Mouse (Mus musculus) liver, embryonic 16.5 days (tissue): ENCODE results near the gene Pparg. TPM values are rescaled to one million over a fixed set of nuclear protein-coding genes. Genes with fewer than 3 reads are reported as not detected.
A peak's percentile ranks its signal among the peaks of the same experiment; 100 is the strongest.

Experiments
- ATAC-seq: fragments of 200-750 bp; cut with Nextera tagmentation; 2 replicates; pipeline ENCODE4 v1.8.0; 2017; ENCODE audit warnings: low read depth, mild to moderate bottlenecking, moderate number of reproducible peaks, moderate library complexity
- H3K27ac ChIP-seq: fragments of 300-500 bp; sonication (generic); 2 replicates; pipeline ENCODE4 v1.5.1; 2014; ENCODE audit warnings: mild to moderate bottlenecking, low read length
- H3K27me3 ChIP-seq: fragments of 300-500 bp; sonication (generic); 2 replicates; pipeline ENCODE4 v1.6.1; 2014; ENCODE audit warnings: low read depth, low read length, mixed read lengths; ENCODE audit not compliant: control insufficient read depth, insufficient read depth
- H3K36me3 ChIP-seq: fragments of 300-500 bp; sonication (generic); 2 replicates; pipeline ENCODE4 v1.6.1; 2014; ENCODE audit warnings: mild to moderate bottlenecking; ENCODE audit not compliant: control insufficient read depth, insufficient read depth
- H3K4me1 ChIP-seq: fragments of 300-500 bp; sonication (generic); 2 replicates; pipeline ENCODE4 v1.6.1; 2014; ENCODE audit warnings: low read depth, low read length, mixed read lengths; ENCODE audit not compliant: control insufficient read depth
- H3K4me2 ChIP-seq: fragments of 300-500 bp; sonication (generic); 2 replicates; pipeline ENCODE4 v1.6.1; 2014; ENCODE audit warnings: low read depth, low read length, mixed read lengths
- H3K4me3 ChIP-seq: fragments of 300-500 bp; sonication (generic); 2 replicates; pipeline ENCODE4 v1.5.1; 2014; ENCODE audit warnings: low read depth, mild to moderate bottlenecking, low read length
- H3K9ac ChIP-seq: fragments of 300-500 bp; sonication (generic); 2 replicates; pipeline ENCODE4 v1.6.1; 2014; ENCODE audit warnings: low read depth, low read length
- H3K9me3 ChIP-seq: fragments of 300-500 bp; sonication (generic); replicated peaks from 2 replicates; pipeline ENCODE4 v1.6.1; 2016; ENCODE audit warnings: low read length; ENCODE audit not compliant: control insufficient read depth
- WGBS: fragments of 180-500 bp; shearing (Covaris S2); extraction: QIAGEN DNeasy Blood & Tissue Kit; methylation state at CpG from one replicate; pipeline ENCODE4 v1.1.7; 2014; ENCODE audit not compliant: insufficient replicate concordance; 5-methylcytosine and 5-hydroxymethylcytosine counted together
- polyA plus RNA-seq: library from polyadenylated mRNA; unstranded; fragments of >200 nt; fragmentation: Nextera tagmentation; extraction: Ambion mirVana; gene quantifications from 2 replicates; pipeline ENCODE4 v1.2.1, GENCODE M21; 2015

Gene Pparg
- polyA plus RNA-seq, 1 experiment from 2014 or later: 1.7 TPM

- Histone ChIP-seq H3K27ac (no peak overlapping the region), H3K9ac (no peak overlapping the region), H3K9me3 (no peaks in the 10 kb centered on the region), H3K27me3 (no peaks in the 10 kb centered on the region), H3K4me1 (no peaks in the 10 kb centered on the region; the same call in none of the 2 replicates), H3K4me3 (no peak overlapping the region), H3K36me3 (no peaks in the 10 kb centered on the region), H3K4me2 (no peak overlapping the region)
- ATAC-seq: no peak
- whole genome bisulfite sequencing: 35% methylated on average over 4 of the region's 4 CpGs
Measured at GRCm38 (mm10) chr6:115465876-115466275, 105.1 kb downstream of the Pparg start.

- H3K4me2 ChIP-seq: no peak overlapping the region
- no peaks in the 10 kb centered on the region for H3K9me3 ChIP-seq
- WGBS: 28% methylated on average over 3 of the region's 3 CpGs
- H3K4me1 ChIP-seq: no peaks in the 10 kb centered on the region; the same call in none of the 2 replicates
- H3K36me3 ChIP-seq: no peaks in the 10 kb centered on the region
- no peak overlapping the region for H3K4me3 ChIP-seq
- no peak for ATAC-seq
- H3K27me3 ChIP-seq: no peaks in the 10 kb centered on the region
- H3K27ac ChIP-seq: no peak overlapping the region
- H3K9ac ChIP-seq: no peak overlapping the region
Measured at GRCm38 (mm10) chr6:115466601-115467000, 105.8 kb downstream of the Pparg start.

GRCm38 (mm10) chr6:115469666-115470581, 109.2 kb downstream of the Pparg start:
- Histone ChIP-seq H3K4me3 (no peak overlapping the region), H3K9me3 (no peaks in the 10 kb centered on the region), H3K4me1 (no peaks in the 10 kb centered on the region; the same call in 1 of the 2 replicates), H3K27ac (no peak overlapping the region), H3K27me3 (no peaks in the 10 kb centered on the region), H3K4me2 (no peak overlapping the region), H3K36me3 (no peaks in the 10 kb centered on the region), H3K9ac (no peak overlapping the region)
- WGBS: 34% methylated on average over 3 of the region's 3 CpGs
- ATAC-seq: no peak

GRCm38 (mm10) chr6:115471956-115472355, 111.2 kb downstream of the Pparg start:
- Histone ChIP-seq H3K4me2 (no peak overlapping the region), H3K4me1 (no peaks in the 10 kb centered on the region), H3K27ac (no peak overlapping the region), H3K4me3 (no peak overlapping the region), H3K36me3 (no peaks in the 10 kb centered on the region), H3K9me3 (no peaks in the 10 kb centered on the region), H3K9ac (no peak overlapping the region), H3K27me3 (no peaks in the 10 kb centered on the region)
- no peak for ATAC-seq

- H3K4me2 ChIP-seq: no peak overlapping the region
- no peak overlapping the region for H3K9ac ChIP-seq
- H3K27me3 ChIP-seq: no peaks in the 10 kb centered on the region
- H3K4me1 ChIP-seq: peaks cover 10% of the 10 kb centered on the region
- no peaks in the 10 kb centered on the region for H3K9me3 ChIP-seq
- 38% methylated on average over 7 of the region's 7 CpGs for WGBS
- H3K4me3 ChIP-seq: no peak overlapping the region
- peak; percentile 19; the same call in 1 of the 2 replicates for ATAC-seq
- no peak overlapping the region for H3K27ac ChIP-seq
- no peaks in the 10 kb centered on the region for H3K36me3 ChIP-seq
Measured at GRCm38 (mm10) chr6:115477081-115477695, 116.4 kb downstream of the Pparg start.

- Histone ChIP-seq H3K36me3 (no peaks in the 10 kb centered on the region), H3K4me1 (peaks cover 10% of the 10 kb centered on the region), H3K9ac (no peak overlapping the region), H3K27ac (0 out of 2 replicates have a peak overlapping the region, but pooled peaks have one; percentile 4), H3K9me3 (no peaks in the 10 kb centered on the region), H3K4me2 (no peak overlapping the region), H3K4me3 (no peak overlapping the region), H3K27me3 (no peaks in the 10 kb centered on the region)
- ATAC-seq: no peak
Measured at GRCm38 (mm10) chr6:115479963-115480321, 119.2 kb downstream of the Pparg start.

GRCm38 (mm10) chr6:115480322-115481017, 119.7 kb downstream of the Pparg start:
- Histone ChIP-seq H3K27me3 (no peaks in the 10 kb centered on the region), H3K9me3 (no peaks in the 10 kb centered on the region), H3K4me1 (peaks cover 10% of the 10 kb centered on the region), H3K36me3 (no peaks in the 10 kb centered on the region), H3K27ac (peak overlapping the region; percentile 66), H3K4me3 (no peak overlapping the region), H3K4me2 (peak overlapping the region; percentile 25; the same call in 1 of the 2 replicates), H3K9ac (no peak overlapping the region)
- 8% methylated on average over 5 of the region's 5 CpGs for WGBS
- peak; percentile 86 for ATAC-seq

- Histone ChIP-seq H3K27me3 (no peaks in the 10 kb centered on the region), H3K4me3 (no peak overlapping the region), H3K4me2 (no peak overlapping the region), H3K27ac (peak overlapping the region; percentile 66; the same call in 1 of the 2 replicates), H3K4me1 (peaks cover 10% of the 10 kb centered on the region), H3K36me3 (no peaks in the 10 kb centered on the region), H3K9ac (no peak overlapping the region), H3K9me3 (no peaks in the 10 kb centered on the region)
- ATAC-seq: no peak
- 8% methylated on average over 1 of the region's 1 CpGs for WGBS
Measured at GRCm38 (mm10) chr6:115481018-115481354, 120.2 kb downstream of the Pparg start.

- 37% methylated on average over 3 of the region's 3 CpGs for WGBS
- ATAC-seq: no peak
- Histone ChIP-seq H3K4me3 (no peak overlapping the region), H3K27me3 (no peaks in the 10 kb centered on the region), H3K36me3 (no peaks in the 10 kb centered on the region), H3K9ac (no peak overlapping the region), H3K27ac (no peak overlapping the region), H3K4me2 (no peak overlapping the region), H3K4me1 (peaks cover 10% of the 10 kb centered on the region), H3K9me3 (no peaks in the 10 kb centered on the region)
Measured at GRCm38 (mm10) chr6:115481603-115482002, 120.9 kb downstream of the Pparg start.
